Mouse (Mus musculus) liver, embryonic 11.5 days (tissue): Measurements from ENCODE around the gene Ccdc141. TPM values are rescaled to one million over a fixed set of nuclear protein-coding genes. Genes with fewer than 3 reads are reported as not detected.

Source experiments
- ATAC-seq: fragments of 200-750 bp; cut with Nextera tagmentation; replicated peaks from 2 replicates; pipeline ENCODE4 v1.8.0; 2017; ENCODE audit warnings: moderate number of reproducible peaks, mild to moderate bottlenecking, moderate TSS enrichment, moderate library complexity; ENCODE audit not compliant: low FRiP score
- DNase-seq: peaks from one replicate; pipeline ENCODE4 v3.0.0-alpha.2; 2017; ENCODE audit warnings: low spot score
- H3K27ac ChIP-seq: fragments of 300-500 bp; sonication (generic); 2 replicates; pipeline ENCODE4 v1.5.1; 2014; ENCODE audit warnings: mild to moderate bottlenecking, low read depth, low read length, control low read depth
- H3K27me3 ChIP-seq: fragments of 300-500 bp; sonication (generic); replicated peaks from 2 replicates; pipeline ENCODE4 v1.6.1; 2014; ENCODE audit warnings: low read length, mixed read lengths; ENCODE audit not compliant: control insufficient read depth, insufficient read depth
- H3K36me3 ChIP-seq: fragments of 300-500 bp; sonication (generic); 2 replicates; pipeline ENCODE4 v1.6.1; 2014; ENCODE audit warnings: mild to moderate bottlenecking, low read length, moderate library complexity, mixed read lengths; ENCODE audit not compliant: control insufficient read depth, insufficient read depth
- H3K4me1 ChIP-seq: fragments of 300-500 bp; sonication (generic); replicated peaks from 2 replicates; pipeline ENCODE4 v1.6.1; 2014; ENCODE audit warnings: low read length, mixed read lengths; ENCODE audit not compliant: control insufficient read depth, insufficient read depth
- H3K4me2 ChIP-seq: fragments of 300-500 bp; sonication (generic); 2 replicates; pipeline ENCODE4 v1.6.1; 2014; ENCODE audit warnings: mild to moderate bottlenecking, control low read depth, moderate library complexity
- H3K4me3 ChIP-seq: fragments of 300-500 bp; sonication (generic); 2 replicates; pipeline ENCODE4 v1.5.1; 2014; ENCODE audit warnings: low read depth, low read length, control low read depth
- H3K9ac ChIP-seq: fragments of 300-500 bp; sonication (generic); 2 replicates; pipeline ENCODE4 v1.6.1; 2014; ENCODE audit warnings: low read depth, low read length, control low read depth
- H3K9me3 ChIP-seq: fragments of 300-500 bp; sonication (generic); 2 replicates; pipeline ENCODE4 v1.6.1; 2016; ENCODE audit warnings: low read length, inconsistent platforms, mixed read lengths; ENCODE audit not compliant: control insufficient read depth
- WGBS: fragments of 180-500 bp; shearing (Covaris S2); extraction: QIAGEN DNeasy Blood & Tissue Kit; methylation state at CpG from one replicate; pipeline ENCODE4 v1.1.7; 2014; 5-methylcytosine and 5-hydroxymethylcytosine counted together
- polyA plus RNA-seq: library from polyadenylated mRNA; unstranded; fragments of >200 nt; fragmentation: Nextera tagmentation; extraction: Ambion mirVana; gene quantifications from 2 replicates; pipeline ENCODE4 v1.2.1, GENCODE M21; 2014

The Ccdc141 gene
- 3.2 and 6.3 TPM in 2 replicates for polyA plus RNA-seq

GRCm38 (mm10) chr2:77170633-77171105, at the start of gene Ccdc141:
Gene Ccdc141 (minus strand): TSS chr2:77170636.
- Histone ChIP-seq H3K4me1 (peaks cover 19% of the 10 kb centered on the region), H3K9ac (peak within 1 kb of the TSS; percentile 64), H3K4me2 (peak within 1 kb of the TSS; percentile 93), H3K9me3 (no peaks in the 10 kb centered on the region), H3K4me3 (peak within 1 kb of the TSS; percentile 48), H3K27ac (peak within 1 kb of the TSS; percentile 32), H3K36me3 (no peaks in the 10 kb centered on the region), H3K27me3 (no peaks in the 10 kb centered on the region)
- DNase-seq (no peak), ATAC-seq (peak; percentile 53)
- 5% methylated on average over 3 of the region's 6 CpGs for WGBS

GRCm38 (mm10) chr2:77212885-77213284, 42.4 kb upstream of the Ccdc141 start:
- H3K4me2 ChIP-seq, result no peak overlapping the region
- H3K4me1 ChIP-seq, result no peaks in the 10 kb centered on the region
- H3K9me3 ChIP-seq, result no peaks in the 10 kb centered on the region
- H3K27me3 ChIP-seq, result no peaks in the 10 kb centered on the region
- no peak overlapping the region for H3K27ac ChIP-seq
- no peak overlapping the region for H3K9ac ChIP-seq
- no peak for DNase-seq
- no peak for ATAC-seq
- no peak overlapping the region for H3K4me3 ChIP-seq
- WGBS, result 72% methylated on average over 5 of the region's 5 CpGs
- H3K36me3 ChIP-seq, result no peaks in the 10 kb centered on the region

GRCm38 (mm10) chr2:77206951-77207350, 36.5 kb upstream of the Ccdc141 start:
- Histone ChIP-seq H3K4me1 (no peaks in the 10 kb centered on the region), H3K36me3 (no peaks in the 10 kb centered on the region), H3K4me3 (no peak overlapping the region), H3K27me3 (no peaks in the 10 kb centered on the region), H3K27ac (no peak overlapping the region), H3K9me3 (no peaks in the 10 kb centered on the region), H3K4me2 (no peak overlapping the region), H3K9ac (no peak overlapping the region)
- ATAC-seq, result no peak
- WGBS, result 87% methylated on average over 3 of the region's 3 CpGs
- DNase-seq, result no peak

GRCm38 (mm10) chr2:77203916-77204315, 33.5 kb upstream of the Ccdc141 start:
- no peaks in the 10 kb centered on the region for H3K9me3 ChIP-seq
- WGBS, result 39% methylated on average over 2 of the region's 2 CpGs
- no peak for DNase-seq
- H3K4me2 ChIP-seq, result no peak overlapping the region
- H3K27me3 ChIP-seq, result no peaks in the 10 kb centered on the region
- ATAC-seq, result no peak
- no peaks in the 10 kb centered on the region for H3K36me3 ChIP-seq
- no peaks in the 10 kb centered on the region; the same call in 1 of the 2 replicates for H3K4me1 ChIP-seq
- no peak overlapping the region for H3K9ac ChIP-seq
- H3K4me3 ChIP-seq, result no peak overlapping the region
- H3K27ac ChIP-seq, result no peak overlapping the region

GRCm38 (mm10) chr2:77201900-77202299, 31.5 kb upstream of the Ccdc141 start:
- no peaks in the 10 kb centered on the region for H3K27me3 ChIP-seq
- no peak overlapping the region for H3K9ac ChIP-seq
- H3K27ac ChIP-seq, result no peak overlapping the region
- ATAC-seq (no peak), DNase-seq (no peak)
- 88% methylated on average over 1 of the region's 1 CpGs for WGBS
- no peak overlapping the region for H3K4me2 ChIP-seq
- no peak overlapping the region for H3K4me3 ChIP-seq
- H3K36me3 ChIP-seq, result no peaks in the 10 kb centered on the region
- H3K4me1 ChIP-seq, result no peaks in the 10 kb centered on the region; the same call in 1 of the 2 replicates
- no peaks in the 10 kb centered on the region for H3K9me3 ChIP-seq

- Histone ChIP-seq H3K9ac (no peak overlapping the region), H3K27me3 (no peaks in the 10 kb centered on the region), H3K4me1 (no peaks in the 10 kb centered on the region; the same call in 1 of the 2 replicates), H3K27ac (no peak overlapping the region; the same call in 1 of the 2 replicates), H3K9me3 (no peaks in the 10 kb centered on the region), H3K36me3 (no peaks in the 10 kb centered on the region), H3K4me2 (peak overlapping the region; percentile 16; the same call in 1 of the 2 replicates), H3K4me3 (no peak overlapping the region)
- WGBS, result 81% methylated on average over 5 of the region's 5 CpGs
- no peak for DNase-seq
- ATAC-seq, result peak; percentile 78
These were observed 30.6 kb upstream of the Ccdc141 start for GRCm38 (mm10) chr2:77200958-77201614.

GRCm38 (mm10) chr2:77200379-77200778, 29.9 kb upstream of the Ccdc141 start:
- WGBS, result 85% methylated on average over 4 of the region's 4 CpGs
- peak; percentile 41; the same call in 1 of the 2 replicates for ATAC-seq
- H3K27ac ChIP-seq, result no peak overlapping the region

GRCm38 (mm10) chr2:77198246-77198645, 27.8 kb upstream of the Ccdc141 start:
- H3K9ac ChIP-seq, result no peak overlapping the region
- no peak overlapping the region for H3K4me2 ChIP-seq
- no peaks in the 10 kb centered on the region; the same call in 1 of the 2 replicates for H3K4me1 ChIP-seq
- no peaks in the 10 kb centered on the region for H3K27me3 ChIP-seq
- no peak overlapping the region for H3K4me3 ChIP-seq
- no peaks in the 10 kb centered on the region for H3K9me3 ChIP-seq
- ATAC-seq (no peak), DNase-seq (no peak)
- H3K27ac ChIP-seq, result no peak overlapping the region
- H3K36me3 ChIP-seq, result no peaks in the 10 kb centered on the region; the same call in 1 of the 2 replicates
- 56% methylated on average over 5 of the region's 5 CpGs for WGBS

More at GRCm38 (mm10) chr2:77200379-77200778, 29.9 kb upstream of the Ccdc141 start:
- H3K9ac ChIP-seq, result no peak overlapping the region
- H3K9me3 ChIP-seq, result no peaks in the 10 kb centered on the region
- H3K27me3 ChIP-seq, result no peaks in the 10 kb centered on the region
- no peak for DNase-seq
- H3K4me3 ChIP-seq, result no peak overlapping the region
- H3K36me3 ChIP-seq, result no peaks in the 10 kb centered on the region
- no peaks in the 10 kb centered on the region; the same call in 1 of the 2 replicates for H3K4me1 ChIP-seq
- no peak overlapping the region for H3K4me2 ChIP-seq

GRCm38 (mm10) chr2:77196819-77197218, 26.4 kb upstream of the Ccdc141 start:
- no peak overlapping the region for H3K27ac ChIP-seq
- H3K4me1 ChIP-seq, result no peaks in the 10 kb centered on the region; the same call in 1 of the 2 replicates
- H3K36me3 ChIP-seq, result no peaks in the 10 kb centered on the region; the same call in 1 of the 2 replicates
- H3K9ac ChIP-seq, result no peak overlapping the region
- ATAC-seq, result no peak
- H3K4me2 ChIP-seq, result no peak overlapping the region
- DNase-seq, result no peak
- H3K27me3 ChIP-seq, result no peaks in the 10 kb centered on the region
- no peaks in the 10 kb centered on the region for H3K9me3 ChIP-seq
- 77% methylated on average over 4 of the region's 4 CpGs for WGBS
- no peak overlapping the region for H3K4me3 ChIP-seq
